Mouse (Mus musculus): ENCODE results near the gene Gm20388. TPM values are rescaled to one million over a fixed set of nuclear protein-coding genes. Genes with fewer than 3 reads are reported as not detected.

The Gm20388 gene
- polyA plus RNA-seq, 1 experiment from 2014 or later, result 1.4 TPM

DNA sequence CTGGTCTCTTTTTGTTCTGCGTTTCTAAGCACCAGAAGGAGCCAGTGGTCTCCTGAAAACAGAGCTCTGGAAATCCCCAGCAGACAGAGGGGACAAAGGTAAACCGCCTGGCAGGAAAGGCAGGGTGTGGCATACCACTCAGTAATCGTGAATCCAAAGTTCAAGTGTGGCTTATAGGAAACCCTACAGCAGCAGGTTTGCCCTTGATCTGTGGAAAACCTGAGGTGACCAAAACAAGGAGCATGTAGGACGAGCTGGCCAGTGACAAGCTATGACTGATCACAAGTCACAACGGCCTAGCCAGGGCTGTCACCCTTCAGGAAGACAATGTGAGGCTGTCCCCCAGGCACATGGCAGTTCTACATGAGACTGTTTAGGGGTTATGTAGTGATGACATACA is 3140.8 kb downstream of the Gm20388 start:
- Histone ChIP-seq H3K36me3 (ENCODE audit: control insufficient read depth, insufficient read depth) (no peaks in the 10 kb centered on the region), H3K9ac (ENCODE audit: low read depth, low read length) (no peak overlapping the region), H3K4me2 (ENCODE audit: low read depth, low read length) (no peak overlapping the region), H3K27ac (ENCODE audit: low read length) (peak overlapping the region; percentile 60; the same call in 1 of the 2 replicates), H3K27me3 (ENCODE audit: control insufficient read depth, insufficient read depth, low read depth, low read length) (no peaks in the 10 kb centered on the region), H3K9me3 (replicated peaks; ENCODE audit: control insufficient read depth, low read length) (no peaks in the 10 kb centered on the region), H3K4me1 (ENCODE audit: control insufficient read depth, low read depth, low read length) (peaks cover 5% of the 10 kb centered on the region), H3K4me3 (ENCODE audit: low read depth, low read length) (no peak overlapping the region)
- 38% methylated on average over 5 of the region's 5 CpGs for WGBS (ENCODE audit: insufficient replicate concordance)
- peak; percentile 67 for ATAC-seq (ENCODE audit: low read depth)

DNA sequence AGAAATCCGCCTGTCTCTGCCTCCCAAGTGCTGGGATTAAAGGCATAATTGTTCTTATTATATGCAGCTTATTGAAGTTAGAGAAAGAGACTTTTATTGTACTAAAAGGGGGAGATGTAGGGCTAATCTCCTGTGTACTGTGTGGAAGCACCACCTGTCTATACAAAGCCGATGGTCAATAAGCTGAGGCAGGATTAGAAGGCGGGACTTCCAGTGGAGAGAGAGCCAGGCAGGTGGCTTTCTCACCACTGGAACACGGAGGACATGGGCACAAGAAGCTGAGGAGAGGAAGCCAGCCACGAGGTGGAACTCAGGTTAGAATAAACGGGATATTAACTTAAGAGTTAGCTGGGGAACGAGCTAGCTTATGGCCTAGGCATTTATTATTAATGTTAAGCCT is 3152.1 kb downstream of the Gm20388 start, which contains the start of gene Spg7:
TSS of gene Spg7 (plus strand) at position 222 of the 400 bp plus-strand sequence.
- ATAC-seq (ENCODE audit: low read depth), result no peak
- Histone ChIP-seq H3K4me3 (ENCODE audit: low read depth, low read length) (no peak within 1 kb of the TSS), H3K27me3 (ENCODE audit: control insufficient read depth, insufficient read depth, low read depth, low read length) (no peaks in the 10 kb centered on the region), H3K36me3 (ENCODE audit: control insufficient read depth, insufficient read depth) (no peaks in the 10 kb centered on the region), H3K9me3 (replicated peaks; ENCODE audit: control insufficient read depth, low read length) (no peaks in the 10 kb centered on the region), H3K4me2 (ENCODE audit: low read depth, low read length) (no peak within 1 kb of the TSS), H3K9ac (ENCODE audit: low read depth, low read length) (no peak within 1 kb of the TSS), H3K4me1 (ENCODE audit: control insufficient read depth, low read depth, low read length) (peaks cover 20% of the 10 kb centered on the region), H3K27ac (ENCODE audit: low read length) (no peak within 1 kb of the TSS)
- WGBS (ENCODE audit: insufficient replicate concordance), result 65% methylated on average over 7 of the region's 7 CpGs

DNA sequence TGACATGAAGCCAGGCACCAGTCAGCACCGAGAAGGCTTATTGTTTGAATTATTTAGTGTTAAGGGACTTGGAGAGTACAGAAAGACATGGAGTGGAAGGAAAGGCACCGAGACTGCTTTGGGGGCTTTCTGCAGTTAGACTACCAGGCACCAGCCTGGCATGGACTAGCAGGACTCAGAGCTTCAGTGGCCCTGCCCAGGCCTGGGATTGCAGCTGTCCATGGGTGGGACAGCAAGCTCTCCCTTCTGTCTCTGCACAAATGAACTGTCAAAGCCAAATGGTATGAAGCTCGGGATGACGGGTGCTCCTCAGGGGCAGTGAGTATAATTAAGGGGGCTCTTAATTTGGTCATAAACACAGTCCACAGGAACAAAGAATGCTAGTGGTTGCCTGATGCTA is 3153.4 kb downstream of the Gm20388 start:
- Histone ChIP-seq H3K4me3 (ENCODE audit: low read depth, low read length) (peak overlapping the region; percentile 96), H3K4me1 (ENCODE audit: control insufficient read depth, low read depth, low read length) (peaks cover 20% of the 10 kb centered on the region), H3K9me3 (replicated peaks; ENCODE audit: control insufficient read depth, low read length) (no peaks in the 10 kb centered on the region), H3K9ac (ENCODE audit: low read depth, low read length) (peak overlapping the region; percentile 77), H3K27me3 (ENCODE audit: control insufficient read depth, insufficient read depth, low read depth, low read length) (no peaks in the 10 kb centered on the region), H3K27ac (ENCODE audit: low read length) (no peak overlapping the region), H3K36me3 (ENCODE audit: control insufficient read depth, insufficient read depth) (no peaks in the 10 kb centered on the region), H3K4me2 (ENCODE audit: low read depth, low read length) (peak overlapping the region; percentile 76)
- WGBS (ENCODE audit: insufficient replicate concordance), result 80% methylated on average over 4 of the region's 4 CpGs
- ATAC-seq (ENCODE audit: low read depth), result no peak

DNA sequence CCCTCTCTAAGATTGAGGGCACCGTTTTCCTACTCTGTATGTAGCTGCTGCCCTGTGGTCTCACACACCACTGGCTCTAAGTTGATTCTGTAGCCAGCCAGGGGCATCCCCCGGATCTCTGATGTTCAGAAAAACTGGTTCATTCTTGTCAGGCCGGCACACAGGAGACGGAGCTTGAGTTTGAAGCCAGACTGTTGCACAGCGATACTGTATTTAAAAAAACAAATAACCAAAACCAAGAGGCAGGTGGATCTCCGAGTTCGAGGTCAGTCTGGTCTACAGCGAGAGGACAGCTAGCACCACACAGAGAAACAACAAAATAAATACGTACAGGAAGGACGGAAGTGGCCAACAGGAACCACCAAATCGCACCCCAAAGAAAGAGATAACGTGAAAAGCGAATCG is 3154.2 kb downstream of the Gm20388 start:
- no peaks in the 10 kb centered on the region for H3K27me3 ChIP-seq (ENCODE audit: control insufficient read depth, insufficient read depth, low read depth, low read length)
- WGBS (ENCODE audit: insufficient replicate concordance), result under 1% methylated on average over 14 of the region's 14 CpGs
- peak overlapping the region; percentile 87 for H3K27ac ChIP-seq (ENCODE audit: low read length)
- H3K9me3 ChIP-seq (replicated peaks; ENCODE audit: control insufficient read depth, low read length), result no peaks in the 10 kb centered on the region
- peak overlapping the region; percentile 96 for H3K4me3 ChIP-seq (ENCODE audit: low read depth, low read length)
- peak; percentile 1 for ATAC-seq (ENCODE audit: low read depth)
- H3K4me2 ChIP-seq (ENCODE audit: low read depth, low read length), result peak overlapping the region; percentile 76
- peaks cover 20% of the 10 kb centered on the region for H3K4me1 ChIP-seq (ENCODE audit: control insufficient read depth, low read depth, low read length)
- H3K36me3 ChIP-seq (ENCODE audit: control insufficient read depth, insufficient read depth), result no peaks in the 10 kb centered on the region
- peak overlapping the region; percentile 77 for H3K9ac ChIP-seq (ENCODE audit: low read depth, low read length)

DNA sequence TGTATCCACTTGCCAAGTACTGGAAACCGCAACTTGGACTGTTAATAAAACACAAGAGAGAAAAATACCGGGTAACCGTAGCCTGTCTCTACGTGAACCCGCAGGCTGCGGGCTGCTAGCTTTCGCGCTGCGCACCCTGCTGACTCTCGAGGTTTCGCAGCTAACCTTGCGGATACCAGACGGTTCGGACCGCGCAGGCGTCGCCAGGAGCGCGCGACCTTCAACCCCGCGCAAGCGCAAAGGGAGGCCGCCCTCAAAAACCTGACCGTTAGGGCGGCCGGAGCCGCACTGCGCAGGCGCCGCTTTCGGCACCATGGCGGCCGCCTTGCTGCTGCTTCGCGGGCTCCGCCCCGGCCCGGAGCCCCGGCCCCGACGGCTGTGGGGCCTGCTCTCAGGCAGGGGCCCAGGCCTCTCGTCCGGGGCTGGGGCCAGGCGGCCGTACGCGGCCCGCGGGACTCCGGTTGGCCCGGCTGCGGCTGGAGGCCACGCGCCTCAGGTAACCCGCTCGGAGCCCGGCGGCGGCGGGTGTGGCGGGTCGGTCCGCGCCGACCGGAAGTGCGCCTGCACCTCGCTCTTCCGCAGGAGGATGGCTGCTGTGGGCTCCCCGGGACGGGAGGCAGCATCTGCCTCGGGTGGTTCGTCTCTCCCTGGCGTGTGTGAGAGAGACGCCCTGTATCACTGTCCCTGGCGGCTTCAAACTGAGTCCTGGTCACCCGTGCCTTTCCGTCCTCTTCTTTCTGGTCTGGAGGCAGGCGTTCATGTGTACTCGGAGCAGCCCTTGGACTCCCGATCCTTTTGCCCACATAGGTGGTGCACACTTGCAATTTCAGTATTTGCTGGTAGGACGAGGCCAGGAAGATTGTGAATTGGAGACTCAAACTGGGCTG is 3154.8 kb downstream of the Gm20388 start:
- Histone ChIP-seq H3K4me2 (ENCODE audit: low read depth, low read length) (peak overlapping the region; percentile 92), H3K9ac (ENCODE audit: low read depth, low read length) (peak overlapping the region; percentile 97), H3K27me3 (ENCODE audit: control insufficient read depth, insufficient read depth, low read depth, low read length) (no peaks in the 10 kb centered on the region), H3K4me3 (ENCODE audit: low read depth, low read length) (peak overlapping the region; percentile 96), H3K27ac (ENCODE audit: low read length) (peak overlapping the region; percentile 87), H3K4me1 (ENCODE audit: control insufficient read depth, low read depth, low read length) (peaks cover 20% of the 10 kb centered on the region), H3K9me3 (replicated peaks; ENCODE audit: control insufficient read depth, low read length) (no peaks in the 10 kb centered on the region), H3K36me3 (ENCODE audit: control insufficient read depth, insufficient read depth) (no peaks in the 10 kb centered on the region)
- WGBS (ENCODE audit: insufficient replicate concordance), result under 1% methylated on average over 84 of the region's 84 CpGs
- peak; percentile 98 for ATAC-seq (ENCODE audit: low read depth)

DNA sequence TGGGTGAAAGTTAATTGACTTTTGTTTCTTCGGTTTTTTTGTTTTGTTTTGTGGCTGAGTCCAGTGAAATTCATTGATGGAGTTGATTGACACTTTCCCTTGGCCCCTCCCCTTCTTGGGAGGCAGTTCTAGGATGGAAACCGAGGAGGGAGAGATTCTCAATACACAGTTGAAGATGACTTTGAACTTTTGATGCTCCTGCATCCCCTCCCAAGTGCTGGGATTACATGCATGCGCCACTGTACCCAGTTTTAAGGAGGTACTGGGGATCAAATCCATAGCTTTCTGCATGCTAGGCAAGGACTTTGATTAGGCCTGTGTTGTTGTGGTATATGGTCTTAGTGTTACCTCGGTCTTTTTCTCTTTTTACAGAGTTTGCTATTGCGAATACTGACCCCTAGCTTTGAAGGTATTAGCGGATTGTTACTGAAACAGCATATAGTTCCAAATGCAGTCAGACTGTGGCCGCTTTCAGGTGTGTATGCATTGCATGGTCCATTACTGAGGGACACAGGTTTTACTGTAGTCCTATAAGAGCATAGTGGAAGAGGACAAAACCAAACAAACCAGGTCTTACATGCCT is 3155.6 kb downstream of the Gm20388 start:
- 31% methylated on average over 7 of the region's 7 CpGs for WGBS (ENCODE audit: insufficient replicate concordance)
- Histone ChIP-seq H3K4me1 (ENCODE audit: control insufficient read depth, low read depth, low read length) (peaks cover 20% of the 10 kb centered on the region), H3K27me3 (ENCODE audit: control insufficient read depth, insufficient read depth, low read depth, low read length) (no peaks in the 10 kb centered on the region), H3K36me3 (ENCODE audit: control insufficient read depth, insufficient read depth) (no peaks in the 10 kb centered on the region), H3K4me3 (ENCODE audit: low read depth, low read length) (peak overlapping the region; percentile 96), H3K9ac (ENCODE audit: low read depth, low read length) (peak overlapping the region; percentile 97), H3K9me3 (replicated peaks; ENCODE audit: control insufficient read depth, low read length) (no peaks in the 10 kb centered on the region), H3K4me2 (ENCODE audit: low read depth, low read length) (peak overlapping the region; percentile 92), H3K27ac (ENCODE audit: low read length) (peak overlapping the region; percentile 87)
- ATAC-seq (ENCODE audit: low read depth), result no peak

DNA sequence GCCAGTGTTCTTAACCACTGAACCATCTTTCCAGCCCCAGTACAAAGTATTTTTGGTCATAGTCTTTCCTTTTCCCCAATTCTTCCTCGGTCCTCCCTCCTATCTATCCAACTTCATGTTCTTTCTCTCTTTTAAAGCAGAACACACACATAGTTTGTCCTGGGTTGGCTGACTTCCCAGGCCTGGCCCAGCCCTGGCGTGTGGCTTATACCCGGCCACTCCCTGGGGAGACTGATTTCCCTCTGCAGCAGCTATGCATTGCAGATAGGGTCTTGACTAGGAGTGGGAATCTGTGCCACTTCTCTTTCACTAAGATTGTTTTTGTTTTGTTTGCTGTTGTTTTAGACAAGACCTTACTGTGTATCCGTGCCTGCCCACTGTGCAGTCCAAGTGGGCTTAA is 3160.5 kb downstream of the Gm20388 start:
- H3K9ac ChIP-seq (ENCODE audit: low read depth, low read length), result no peak overlapping the region
- ATAC-seq (ENCODE audit: low read depth), result no peak
- no peak overlapping the region for H3K4me2 ChIP-seq (ENCODE audit: low read depth, low read length)
- H3K4me1 ChIP-seq (ENCODE audit: control insufficient read depth, low read depth, low read length), result peaks cover 9% of the 10 kb centered on the region
- no peak overlapping the region for H3K4me3 ChIP-seq (ENCODE audit: low read depth, low read length)
- no peaks in the 10 kb centered on the region for H3K27me3 ChIP-seq (ENCODE audit: control insufficient read depth, insufficient read depth, low read depth, low read length)
- 79% methylated on average over 4 of the region's 4 CpGs for WGBS (ENCODE audit: insufficient replicate concordance)
- H3K27ac ChIP-seq (ENCODE audit: low read length), result no peak overlapping the region
- H3K36me3 ChIP-seq (ENCODE audit: control insufficient read depth, insufficient read depth), result no peaks in the 10 kb centered on the region; the same call in 1 of the 2 replicates
- no peaks in the 10 kb centered on the region for H3K9me3 ChIP-seq (replicated peaks; ENCODE audit: control insufficient read depth, low read length)

DNA sequence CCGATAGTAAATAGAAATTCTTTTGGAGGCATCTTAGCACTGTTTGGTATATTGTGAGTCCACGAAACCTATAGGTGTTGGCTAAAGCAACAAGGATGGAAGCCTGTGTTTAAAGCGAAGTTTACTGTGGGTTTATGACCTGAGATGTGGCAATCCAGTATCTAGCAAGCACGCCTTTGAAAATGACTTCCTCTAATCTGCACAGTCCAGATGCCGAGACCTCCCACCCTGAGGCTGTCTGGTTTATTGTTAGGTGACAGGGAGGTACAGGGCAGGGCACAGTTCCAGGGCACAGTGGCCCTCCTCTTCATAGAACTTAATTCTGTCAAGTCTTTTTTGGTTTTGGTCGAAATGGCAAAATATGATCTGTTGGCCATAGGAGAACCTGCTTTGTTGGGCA is 3166.6 kb downstream of the Gm20388 start:
- ATAC-seq (ENCODE audit: low read depth), result no peak; the same call in 1 of the 2 replicates
- Histone ChIP-seq H3K36me3 (ENCODE audit: control insufficient read depth, insufficient read depth) (peaks cover 16% of the 10 kb centered on the region), H3K9ac (ENCODE audit: low read depth, low read length) (no peak overlapping the region), H3K9me3 (replicated peaks; ENCODE audit: control insufficient read depth, low read length) (no peaks in the 10 kb centered on the region), H3K27me3 (ENCODE audit: control insufficient read depth, insufficient read depth, low read depth, low read length) (no peaks in the 10 kb centered on the region), H3K4me2 (ENCODE audit: low read depth, low read length) (no peak overlapping the region), H3K27ac (ENCODE audit: low read length) (no peak overlapping the region), H3K4me3 (ENCODE audit: low read depth, low read length) (no peak overlapping the region), H3K4me1 (ENCODE audit: control insufficient read depth, low read depth, low read length) (no peaks in the 10 kb centered on the region)
- WGBS (ENCODE audit: insufficient replicate concordance), result 50% methylated on average over 6 of the region's 6 CpGs

DNA sequence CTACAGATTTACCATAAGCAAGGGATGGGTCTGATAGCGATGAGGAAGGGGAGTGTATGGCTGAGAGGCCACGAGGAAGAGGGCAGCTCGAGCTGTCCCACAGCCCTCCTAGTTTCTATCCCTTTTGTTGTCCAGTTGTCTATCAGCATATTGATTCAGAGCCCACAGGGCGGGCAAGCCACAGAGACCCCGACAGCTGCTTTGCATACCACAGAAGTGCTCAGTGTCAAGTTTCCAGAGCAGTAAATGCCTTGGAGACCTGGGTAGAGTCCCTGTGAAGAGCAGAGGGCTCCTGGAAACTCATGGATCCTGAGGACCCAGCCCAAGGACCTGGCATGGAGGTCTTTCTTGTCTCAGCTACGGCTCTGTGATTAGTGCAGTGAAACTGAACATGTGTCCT is 3172.4 kb downstream of the Gm20388 start:
- no peak for ATAC-seq (ENCODE audit: low read depth)
- H3K27ac ChIP-seq (ENCODE audit: low read length), result no peak overlapping the region
- 77% methylated on average over 6 of the region's 6 CpGs for WGBS (ENCODE audit: insufficient replicate concordance)
- H3K4me3 ChIP-seq (ENCODE audit: low read depth, low read length), result no peak overlapping the region
- peaks cover 26% of the 10 kb centered on the region for H3K36me3 ChIP-seq (ENCODE audit: control insufficient read depth, insufficient read depth)
- no peaks in the 10 kb centered on the region for H3K9me3 ChIP-seq (replicated peaks; ENCODE audit: control insufficient read depth, low read length)
- no peaks in the 10 kb centered on the region for H3K27me3 ChIP-seq (ENCODE audit: control insufficient read depth, insufficient read depth, low read depth, low read length)
- H3K4me1 ChIP-seq (ENCODE audit: control insufficient read depth, low read depth, low read length), result no peaks in the 10 kb centered on the region
- H3K4me2 ChIP-seq (ENCODE audit: low read depth, low read length), result no peak overlapping the region
- H3K9ac ChIP-seq (ENCODE audit: low read depth, low read length), result no peak overlapping the region

Data from liver, embryonic 16.5 days (tissue).